Mouse (Mus musculus): ENCODE data around the gene Otogl. TPM values are rescaled to one million over a fixed set of nuclear protein-coding genes. Genes with fewer than 3 reads are reported as not detected.

The Otogl gene
- not detected in 2 replicates for polyA plus RNA-seq (2012)

- TF ChIP-seq GATA1 (IDR thresholded peaks at IDR 0.05; ENCODE audit: low read length) = no peak
Observed at GRCm38 (mm10) chr10:107912084-107912573, at the start of gene Otogl. TSS of gene Otogl (minus strand) at chr10:107912134.

GRCm38 (mm10) chr10:107956588-107956987, 44.7 kb upstream of the Otogl start:
- TF ChIP-seq GATA1 (IDR thresholded peaks at IDR 0.05; ENCODE audit: low read length) = no peak

DNA sequence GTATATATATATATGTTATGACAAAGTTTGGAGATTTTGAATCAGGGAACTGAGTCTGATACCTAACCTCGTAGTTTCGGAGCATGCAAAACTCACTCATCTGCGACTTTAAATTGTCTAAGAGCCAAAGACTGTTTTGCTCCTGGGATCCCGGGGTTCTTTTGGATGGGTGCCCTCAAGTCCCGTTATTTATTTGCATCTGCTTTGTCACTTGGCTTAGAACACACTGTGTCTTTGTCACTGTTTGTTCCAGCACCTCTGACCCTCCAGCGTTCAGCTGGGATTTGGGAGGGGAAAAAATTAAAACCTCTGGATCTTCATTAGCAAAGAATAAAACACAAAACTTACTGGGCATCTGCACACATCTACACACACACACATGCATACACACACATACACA, 42.5 kb upstream of the Otogl start:
- no peak for TF ChIP-seq GATA1 (IDR thresholded peaks at IDR 0.05; ENCODE audit: low read length)

DNA sequence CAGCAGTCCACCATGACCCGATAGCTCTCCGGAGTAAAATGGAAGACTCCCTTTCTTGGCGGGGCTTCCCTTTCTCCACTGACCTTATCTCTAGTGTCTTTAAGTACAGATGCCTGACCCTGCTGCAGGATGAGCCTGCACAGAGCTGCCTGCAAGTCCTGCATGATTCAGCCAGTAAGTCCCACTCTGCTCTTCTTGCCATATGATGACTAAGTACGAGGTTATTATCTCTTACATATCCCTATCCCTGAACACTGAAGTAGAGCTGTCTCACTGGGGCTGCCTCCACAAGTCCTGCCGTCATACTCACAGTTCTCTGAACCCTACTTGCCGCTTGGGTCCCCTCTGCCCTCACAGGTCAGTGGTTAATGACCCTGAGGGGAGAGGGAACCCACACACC, 39.7 kb upstream of the Otogl start:
- TF ChIP-seq GATA1 (IDR thresholded peaks at IDR 0.05; ENCODE audit: low read length) = no peak

- no peak for TF ChIP-seq GATA1 (IDR thresholded peaks at IDR 0.05; ENCODE audit: low read length)
Observed at GRCm38 (mm10) chr10:107949945-107950344, 38.0 kb upstream of the Otogl start.

- TF ChIP-seq GATA1 (IDR thresholded peaks at IDR 0.05; ENCODE audit: low read length) = no peak
Observed at GRCm38 (mm10) chr10:107948647-107949046, 36.7 kb upstream of the Otogl start.

DNA sequence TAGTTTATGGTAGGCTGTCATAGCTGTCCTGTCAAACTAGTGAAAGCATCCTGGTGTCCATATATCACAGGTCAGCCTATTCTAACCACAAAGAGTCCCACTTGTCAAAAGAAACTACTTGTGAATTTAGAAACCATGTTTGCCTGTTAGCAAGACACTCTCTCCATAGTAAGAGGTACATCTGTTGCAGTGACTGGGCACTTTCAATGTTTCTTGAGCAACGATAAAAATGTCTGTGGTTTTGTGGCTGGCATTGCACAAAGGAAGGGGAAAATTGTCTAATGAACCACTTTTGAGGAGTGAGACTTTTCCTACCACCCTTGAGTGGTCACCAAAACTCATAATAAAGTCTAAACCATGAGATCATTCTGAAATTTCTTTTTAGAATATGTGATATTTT, 36.1 kb upstream of the Otogl start:
- TF ChIP-seq GATA1 (IDR thresholded peaks at IDR 0.05; ENCODE audit: low read length) = no peak

DNA sequence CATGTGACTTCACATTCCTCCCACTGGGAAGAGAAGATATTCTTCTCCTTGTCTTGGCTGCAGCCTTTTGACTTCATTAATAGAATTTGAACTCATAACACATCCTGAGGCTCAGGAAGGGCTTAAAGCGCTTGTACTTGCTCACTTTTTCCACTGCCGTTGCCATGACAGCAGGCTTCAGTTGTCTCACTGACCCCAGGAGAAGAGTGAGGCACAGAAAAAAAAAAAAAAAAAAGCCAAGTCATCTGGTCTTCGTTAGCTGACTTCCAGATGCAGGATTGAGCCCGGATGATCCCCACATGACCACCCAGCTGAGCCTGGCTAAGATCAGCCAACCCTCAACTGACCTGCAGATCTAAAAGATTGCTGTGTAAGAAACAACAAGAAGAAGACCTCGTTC, 34.4 kb upstream of the Otogl start:
- TF ChIP-seq GATA1 (IDR thresholded peaks at IDR 0.05; ENCODE audit: low read length) = no peak

GRCm38 (mm10) chr10:107943859-107944258, 31.9 kb upstream of the Otogl start:
- no peak for TF ChIP-seq GATA1 (IDR thresholded peaks at IDR 0.05; ENCODE audit: low read length)

DNA sequence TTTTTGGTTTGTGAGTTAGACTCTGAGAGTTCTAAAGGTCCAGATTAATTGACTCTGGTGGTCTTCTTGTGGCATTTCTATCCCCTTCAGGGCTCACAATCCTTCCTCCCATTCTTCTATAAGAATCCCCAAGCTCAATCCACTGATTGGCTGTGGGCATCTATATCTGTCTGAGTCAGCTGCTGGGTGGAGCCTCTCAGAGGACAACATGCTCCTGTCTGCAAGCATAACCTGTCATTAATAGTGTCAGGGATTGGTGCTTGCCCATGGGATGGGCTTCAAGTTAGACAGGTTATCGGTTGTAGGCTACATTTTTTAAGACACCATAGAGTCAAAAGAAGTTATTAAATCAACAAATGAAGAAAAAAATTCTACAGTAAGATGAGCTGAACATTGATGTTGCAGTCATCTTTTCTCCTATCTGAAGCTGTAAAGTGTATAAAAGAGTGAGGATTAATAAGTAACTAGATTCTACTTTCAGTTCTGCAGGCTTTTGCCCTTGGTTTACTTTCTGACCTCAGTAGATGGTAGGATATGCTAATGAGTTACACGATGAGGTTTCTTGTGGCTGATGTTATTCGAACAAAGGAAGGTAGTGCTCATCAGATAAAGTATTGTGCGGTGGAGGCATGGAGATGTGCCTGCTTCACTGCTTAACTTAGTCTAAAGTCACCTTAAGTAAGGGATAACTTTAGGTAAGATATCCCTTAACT, 29.4 kb upstream of the Otogl start:
- no peak for TF ChIP-seq GATA1 (IDR thresholded peaks at IDR 0.05; ENCODE audit: low read length)

DNA sequence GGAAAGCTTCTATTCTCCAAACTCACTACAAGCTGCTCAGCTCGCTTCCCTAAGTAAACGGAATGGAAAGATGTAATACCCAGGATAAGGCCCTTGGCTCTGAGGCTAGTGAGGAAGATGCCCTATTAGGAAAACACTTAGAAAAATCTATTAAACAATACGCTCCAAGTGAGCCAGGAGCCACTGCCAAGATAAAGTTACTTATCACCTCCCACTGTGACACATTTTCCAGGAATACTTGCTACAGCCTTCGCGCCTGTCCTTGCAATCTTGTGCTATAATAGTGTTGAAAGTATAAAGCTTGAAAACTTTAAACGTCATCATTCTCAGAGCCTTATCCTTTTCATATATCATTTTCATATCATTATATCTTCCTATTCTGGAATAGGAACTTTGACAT, 28.4 kb upstream of the Otogl start:
- TF ChIP-seq GATA1 (IDR thresholded peaks at IDR 0.05; ENCODE audit: low read length) = no peak

DNA sequence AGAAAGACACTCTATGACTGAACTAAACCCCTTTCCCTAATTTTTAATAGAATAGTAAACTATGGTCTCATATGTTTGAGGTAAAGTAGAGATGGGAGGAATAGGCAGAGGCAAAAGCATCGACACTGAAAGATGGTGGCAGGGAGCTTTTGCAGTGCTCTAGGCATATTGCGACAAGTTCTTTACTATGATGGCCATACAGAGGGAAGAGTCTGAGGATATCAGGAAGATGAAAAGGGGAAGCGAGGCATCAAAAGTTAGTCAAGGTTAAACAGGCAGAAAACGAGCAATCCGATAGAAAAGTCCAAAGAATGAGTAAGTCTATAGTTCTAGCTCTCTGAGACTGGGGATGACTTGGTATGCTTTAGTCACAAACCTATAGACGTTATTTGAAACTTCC, 27.9 kb upstream of the Otogl start:
- no peak for TF ChIP-seq GATA1 (IDR thresholded peaks at IDR 0.05; ENCODE audit: low read length)

GRCm38 (mm10) chr10:107934055-107934454, 22.1 kb upstream of the Otogl start:
- no peak for TF ChIP-seq GATA1 (IDR thresholded peaks at IDR 0.05; ENCODE audit: low read length)

- no peak for TF ChIP-seq GATA1 (IDR thresholded peaks at IDR 0.05; ENCODE audit: low read length)
Observed at GRCm38 (mm10) chr10:107933527-107933926, 21.6 kb upstream of the Otogl start.

DNA sequence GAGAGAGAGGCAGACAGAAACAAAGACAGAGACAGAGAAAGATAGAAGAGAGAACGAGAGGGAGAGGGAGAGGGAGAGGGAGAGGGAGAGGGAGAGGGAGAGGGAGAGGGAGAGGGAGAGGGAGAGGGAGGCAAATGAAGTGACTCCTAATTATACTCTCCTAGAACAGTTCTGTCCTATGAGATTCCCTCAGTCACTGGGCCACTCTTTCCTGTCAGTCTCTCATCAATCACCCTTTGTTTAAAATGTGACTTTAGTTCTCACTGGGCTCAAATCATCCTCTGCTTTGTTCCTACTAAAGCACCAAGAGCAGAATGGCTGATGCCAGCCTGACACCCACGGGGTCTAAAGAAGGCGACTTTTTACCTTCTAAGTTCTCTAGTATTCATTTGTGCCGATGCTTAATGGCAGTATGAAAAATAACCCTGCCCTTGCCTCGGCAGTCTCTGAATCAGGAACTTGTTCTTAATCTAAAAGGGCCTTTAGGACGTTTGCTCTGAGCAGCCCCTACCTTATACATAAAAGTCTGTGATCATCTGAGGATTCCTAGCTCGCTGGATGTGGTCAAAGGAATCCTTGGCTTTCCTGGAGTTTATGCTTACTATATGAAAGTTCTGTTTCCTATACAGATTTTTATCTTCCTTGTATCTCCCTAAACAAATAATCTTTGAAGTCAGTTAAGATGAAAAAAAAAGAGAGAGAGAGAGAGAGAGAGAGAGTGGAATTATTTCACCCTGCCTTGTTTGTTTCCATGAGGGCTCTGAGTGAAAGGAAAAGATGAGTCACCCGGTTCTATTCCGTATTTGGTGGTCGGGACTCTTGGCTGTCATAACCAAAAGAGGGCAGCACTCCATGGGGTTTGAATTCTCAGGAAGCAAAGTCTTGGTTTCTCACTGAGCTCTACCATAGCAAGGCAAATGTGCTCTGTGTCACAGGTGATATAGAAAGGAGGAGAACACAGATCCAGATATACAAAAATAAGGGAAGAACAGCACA, 20.2 kb upstream of the Otogl start:
- no peak for TF ChIP-seq GATA1 (IDR thresholded peaks at IDR 0.05; ENCODE audit: low read length)

DNA sequence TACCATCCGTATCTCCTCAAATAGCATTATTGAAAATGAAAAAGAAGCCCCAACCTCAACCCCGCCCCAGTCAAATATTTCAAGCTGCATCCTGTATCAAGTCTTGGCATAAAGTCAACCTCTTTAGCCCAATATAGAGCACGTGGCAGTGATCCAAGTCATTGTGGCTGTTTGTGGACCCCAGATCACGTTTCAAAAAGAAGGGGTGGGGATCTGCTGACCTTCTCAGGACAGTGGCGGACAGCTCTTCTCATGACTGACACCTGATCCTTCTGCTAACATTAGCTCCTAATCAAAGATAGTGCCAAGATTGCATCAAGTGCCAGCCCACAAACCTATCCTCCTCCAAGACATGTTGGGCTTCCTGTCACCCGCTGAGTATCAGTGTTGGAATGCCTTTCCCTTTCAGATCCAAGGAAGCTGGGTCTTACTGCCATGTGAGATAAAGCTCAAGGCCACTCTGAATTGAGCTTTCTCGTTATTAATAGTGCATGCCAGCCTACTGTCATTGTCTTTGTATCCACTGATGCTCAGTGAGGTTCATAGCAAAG, 18.6 kb upstream of the Otogl start:
- no peak for TF ChIP-seq GATA1 (IDR thresholded peaks at IDR 0.05; ENCODE audit: low read length)

Measured in G1E-ER4 (cell line).